Mouse (Mus musculus) erythroblast, embryonic 14.5 days (primary cell): ENCODE results near the gene Extl2.

ENCODE experiments used
- GATA1 ChIP-seq: IDR thresholded peaks from 2 replicates; pipeline ENCODE4 v1.6.1; 2012; ENCODE audit warnings: low read length, inconsistent platforms, mixed read lengths
- TAL1 ChIP-seq: IDR thresholded peaks from 3 replicates; pipeline ENCODE4 v1.6.1; 2012; ENCODE audit warnings: low read length, inconsistent platforms, mixed read lengths

GRCm38 (mm10) chr3:115983217-115983616, 24.0 kb upstream of the Extl2 start:
- TF ChIP-seq TAL1 (no peak), GATA1 (no peak)
